Mouse (Mus musculus): ENCODE results near the gene Cenph. TPM values are rescaled to one million over a fixed set of nuclear protein-coding genes. Genes with fewer than 3 reads are reported as not detected.
"Not testable (repeated sequence)": the region's sequence is repeated elsewhere in the genome, so short reads cannot be mapped to it uniquely, and the experiment has no call there.

The Cenph gene
- total RNA-seq, 1 experiment from 2014 or later = 60.8 TPM

- peak; percentile 69 for ATAC-seq (replicated peaks; ENCODE audit: low read depth, poor library complexity, severe bottlenecking)
Measured at GRCm38 (mm10) chr13:100750799-100751198, 24.9 kb downstream of the Cenph start.

GRCm38 (mm10) chr13:100748638-100749037 is 27.1 kb downstream of the Cenph start:
- no peak for ATAC-seq (replicated peaks; ENCODE audit: low read depth, poor library complexity, severe bottlenecking)

- ATAC-seq (replicated peaks; ENCODE audit: low read depth, poor library complexity, severe bottlenecking) = no peak
Measured at GRCm38 (mm10) chr13:100746090-100746489, 29.6 kb downstream of the Cenph start.

GRCm38 (mm10) chr13:100744036-100744744 is 31.5 kb downstream of the Cenph start, which contains the start of gene Mrps36:
TSS of gene Mrps36 (minus strand) at chr13:100744659.
- peak; percentile 90 for ATAC-seq (replicated peaks; ENCODE audit: low read depth, poor library complexity, severe bottlenecking)

DNA sequence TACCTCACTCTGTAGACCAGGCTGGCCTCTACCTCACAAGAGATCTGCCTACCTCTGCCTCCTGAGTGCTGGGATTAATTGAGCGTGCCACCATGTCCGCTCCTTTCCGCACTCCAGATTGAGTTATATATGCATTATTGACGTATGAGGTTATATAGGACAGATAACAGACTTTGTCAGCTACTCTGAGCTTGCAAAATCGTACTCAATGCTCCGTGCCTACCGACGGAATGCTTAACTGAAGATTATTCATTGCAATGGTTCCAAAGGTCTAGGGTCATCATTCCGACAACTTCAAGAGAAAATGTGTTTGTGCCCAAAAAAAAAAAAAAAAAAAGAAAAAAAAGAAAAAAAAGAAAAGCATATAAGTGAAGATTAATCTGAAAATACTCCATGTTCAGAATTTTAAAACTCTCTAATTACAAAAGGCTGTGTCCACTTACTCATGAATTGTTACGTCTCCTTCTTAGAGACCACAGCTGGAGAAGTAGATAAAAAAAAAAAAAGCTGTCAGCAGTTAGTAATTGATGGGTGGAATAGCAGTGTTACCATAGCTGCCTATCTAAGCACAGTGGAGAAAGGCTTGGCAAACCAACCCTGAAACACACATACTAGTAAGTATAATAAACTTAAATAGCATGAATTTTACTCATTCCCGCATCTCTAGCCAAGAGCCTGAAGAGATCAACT is 32.2 kb downstream of the Cenph start:
- ATAC-seq (replicated peaks; ENCODE audit: low read depth, poor library complexity, severe bottlenecking) = peak; percentile 49

DNA sequence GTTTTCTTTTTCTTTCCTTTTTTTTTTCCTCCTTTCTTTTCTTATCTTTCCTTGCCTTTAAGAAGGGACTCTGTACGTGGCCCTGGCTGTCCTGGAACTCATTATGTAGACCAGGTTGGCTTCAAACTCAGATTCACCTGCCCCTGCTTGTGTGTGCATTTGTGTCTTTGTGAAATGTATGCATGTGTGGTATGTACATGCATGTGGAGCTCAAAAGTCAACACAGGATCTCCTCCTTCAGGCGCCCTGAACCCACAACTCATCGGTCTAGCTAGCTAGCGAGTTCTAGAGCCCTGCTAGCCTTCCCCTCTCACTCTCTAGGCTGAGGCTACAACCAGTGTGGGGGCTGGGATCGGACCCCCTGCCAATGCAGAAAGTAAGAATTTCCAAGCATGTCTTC is 32.9 kb downstream of the Cenph start:
- ATAC-seq (replicated peaks; ENCODE audit: low read depth, poor library complexity, severe bottlenecking) = no peak

DNA sequence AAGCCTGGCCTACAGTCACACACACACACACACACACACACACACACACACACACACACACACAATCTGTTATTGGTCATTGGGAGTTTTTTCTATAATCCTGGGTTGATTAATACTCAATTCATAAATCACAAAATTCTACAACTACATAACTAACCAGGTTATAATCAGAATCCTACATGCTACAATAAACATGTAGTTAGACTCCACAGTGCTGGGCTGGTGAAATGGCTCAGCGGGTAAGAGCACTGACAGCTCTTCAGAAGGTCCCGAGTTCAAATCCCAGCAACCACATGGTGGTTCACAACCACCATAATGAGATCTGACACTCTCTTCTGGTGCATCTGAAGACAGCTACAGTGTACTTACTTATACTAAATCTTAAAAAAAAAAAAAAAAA is 42.9 kb downstream of the Cenph start:
- ATAC-seq (replicated peaks; ENCODE audit: low read depth, poor library complexity, severe bottlenecking) = no peak

- not testable (repeated sequence) for ATAC-seq (replicated peaks; ENCODE audit: low read depth, poor library complexity, severe bottlenecking)
Measured at GRCm38 (mm10) chr13:100731462-100732046, 44.1 kb downstream of the Cenph start.

DNA sequence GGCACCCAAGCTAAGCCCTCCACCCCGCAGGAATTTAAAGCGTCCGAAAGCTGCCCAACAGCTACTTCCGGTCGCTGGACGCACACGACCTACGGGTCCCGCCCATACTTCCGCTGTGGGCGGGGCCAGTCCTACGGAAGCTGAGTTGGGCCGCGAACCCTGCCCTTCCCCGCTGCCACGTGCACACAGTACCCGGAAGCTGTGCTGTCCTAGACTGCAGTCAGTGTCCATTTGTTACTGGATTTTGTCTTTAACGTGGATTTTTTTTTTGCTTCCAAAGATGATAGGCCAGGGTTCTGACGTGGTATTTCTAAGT is 44.9 kb downstream of the Cenph start, which contains the start of gene Cdk7:
Gene Cdk7 (minus strand): TSS at position 79 of the 316 bp plus-strand sequence.
- peak; percentile 98 for ATAC-seq (replicated peaks; ENCODE audit: low read depth, poor library complexity, severe bottlenecking)

DNA sequence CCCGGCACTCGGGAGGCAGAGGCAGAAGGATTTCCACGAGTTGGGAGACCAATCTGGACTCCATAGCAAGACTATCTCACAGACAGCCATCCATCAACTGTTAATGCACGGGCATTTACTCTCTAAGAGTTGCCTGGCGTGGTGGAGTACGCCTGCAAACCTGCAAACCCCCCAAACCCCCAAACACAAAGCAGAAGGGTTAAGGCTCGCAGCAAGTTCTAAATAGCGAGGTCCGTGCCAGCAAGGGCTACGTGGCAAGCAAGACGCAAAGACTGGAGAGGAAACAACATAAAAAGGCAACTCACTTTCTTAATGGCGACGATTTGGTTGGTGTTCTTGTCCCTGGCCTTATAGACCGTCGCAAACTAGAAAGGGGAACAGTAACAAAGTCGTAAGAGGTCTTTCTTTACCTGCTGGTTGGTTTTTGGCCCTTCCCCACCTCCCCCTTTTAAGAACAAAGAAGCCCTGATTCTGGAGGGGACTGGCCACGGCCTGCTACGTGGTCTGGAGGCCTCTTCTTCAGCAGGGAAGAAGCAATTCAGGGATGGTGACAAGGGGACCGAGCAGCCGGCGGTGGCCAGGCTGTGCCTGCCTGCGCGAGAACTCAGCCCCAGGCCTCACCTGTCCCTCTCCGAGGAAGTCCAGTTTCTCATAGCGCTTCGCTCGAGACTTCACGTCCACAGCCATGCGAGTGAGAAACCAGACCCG is 45.4 kb downstream of the Cenph start:
- ATAC-seq (replicated peaks; ENCODE audit: low read depth, poor library complexity, severe bottlenecking) = peak; percentile 36; the same call in 1 of the 2 replicates

DNA sequence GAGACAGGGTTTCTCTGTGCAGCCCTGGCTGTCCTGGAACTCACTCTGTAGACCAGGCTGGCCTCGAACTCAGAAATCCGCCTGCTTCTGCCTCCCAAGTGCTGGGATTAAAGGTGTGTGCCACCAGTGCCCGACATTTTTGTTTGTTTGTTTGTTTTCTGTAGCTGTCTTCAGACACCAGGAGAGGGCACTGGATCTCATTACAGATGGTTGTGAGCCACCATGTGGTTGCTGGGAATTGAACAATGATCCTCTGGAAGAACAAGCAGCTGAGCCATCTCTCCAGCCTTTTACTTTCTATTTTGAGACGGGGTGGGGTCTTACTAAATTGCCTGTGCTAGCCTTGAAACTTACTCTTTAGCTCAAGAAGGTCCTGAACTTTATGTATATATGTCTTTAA is 47.2 kb downstream of the Cenph start:
- ATAC-seq (replicated peaks; ENCODE audit: low read depth, poor library complexity, severe bottlenecking) = not testable (repeated sequence)

DNA sequence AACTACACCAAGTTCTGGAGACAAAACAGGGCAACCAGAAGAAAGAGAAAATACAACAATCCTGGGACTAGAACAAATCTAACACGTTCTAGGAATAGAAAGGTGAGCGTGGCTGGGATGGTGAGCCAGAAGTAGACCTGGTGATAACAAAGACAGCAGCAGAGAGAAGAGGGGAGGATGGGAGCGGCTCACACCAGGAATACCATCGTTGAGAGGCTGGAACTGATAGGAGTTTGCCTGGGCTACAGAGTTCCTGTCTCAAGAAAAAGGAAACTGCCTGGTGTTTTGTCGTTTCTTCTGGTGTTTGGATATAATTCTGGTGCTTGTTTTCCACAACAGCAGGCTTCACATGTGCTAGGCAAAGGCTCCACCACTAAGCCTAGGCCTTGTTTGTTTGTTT is 47.6 kb downstream of the Cenph start:
- ATAC-seq (replicated peaks; ENCODE audit: low read depth, poor library complexity, severe bottlenecking) = no peak

- peak; percentile 47; the same call in 1 of the 2 replicates for ATAC-seq (replicated peaks; ENCODE audit: low read depth, poor library complexity, severe bottlenecking)
Measured at GRCm38 (mm10) chr13:100725194-100725593, 50.5 kb downstream of the Cenph start.

GRCm38 (mm10) chr13:100724051-100724754 is 51.5 kb downstream of the Cenph start:
- no peak for ATAC-seq (replicated peaks; ENCODE audit: low read depth, poor library complexity, severe bottlenecking)

DNA sequence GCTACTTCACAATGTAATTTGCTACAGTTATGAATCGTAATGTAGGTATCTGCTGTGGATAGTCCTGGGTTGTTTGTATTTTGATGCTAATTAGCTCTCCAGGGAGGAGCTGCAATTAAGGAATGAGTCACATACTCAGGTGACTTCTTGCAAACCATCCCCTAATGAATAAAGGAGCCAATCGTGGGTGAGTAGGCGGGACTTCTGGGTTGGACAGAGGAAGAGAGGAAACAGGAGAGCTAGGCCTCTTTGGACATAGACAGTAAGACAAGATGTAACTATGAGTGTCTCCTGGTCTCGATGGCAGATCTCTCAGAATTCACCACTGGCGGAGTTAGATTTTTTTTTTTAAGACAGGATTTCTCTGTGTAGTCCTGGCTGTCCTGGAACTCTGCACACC is 54.0 kb downstream of the Cenph start:
- ATAC-seq (replicated peaks; ENCODE audit: low read depth, poor library complexity, severe bottlenecking) = no peak

- ATAC-seq (replicated peaks; ENCODE audit: low read depth, poor library complexity, severe bottlenecking) = no peak
Measured at GRCm38 (mm10) chr13:100715467-100715866, 60.2 kb downstream of the Cenph start.
